In genomic region chr1:153564701-153565100, GRCm38 (mm10) we compare ENCODE assay signal across 26 mouse cellular contexts.
"Had no signal": no experiment of that assay in that cellular context is flagged by ENCODE, and none has a peak within 500 bp of the region (broad histone marks: within the 10 kb centered on the region; RNA-seq: fewer than 3 reads in every experiment).

No protein-coding gene starts in this region.

- H3K27ac ChIP-seq: gastrocnemius, adult 2 months; heart, embryonic 10.5 days; hindbrain, embryonic 10.5 days; hindbrain, embryonic 12.5 days; hindbrain, embryonic 14.5 days; intestine, embryonic 15.5 days; layer of hippocampus, adult 2 months; left cerebral cortex, adult 2 months; limb, embryonic 13.5 days; limb, embryonic 15.5 days; liver, embryonic 12.5 days had no signal

- DNase-seq: gastrocnemius, adult 2 months; gastrocnemius, postnatal 10 days; gastrocnemius, postnatal 25 days; heart, adult 18-20 months; heart, postnatal 10 days; heart, postnatal 4 days; kidney, adult 18-20 months; kidney, adult 8-10 months; kidney, postnatal 10 days; kidney, postnatal 25 days; kidney, postnatal 4 days; left cerebral cortex, postnatal 4 days had no signal

- H3K27me3 ChIP-seq: intestine, embryonic 15.5 days; limb, embryonic 13.5 days; limb, embryonic 15.5 days; liver, embryonic 12.5 days had no signal

- H3K4me1 ChIP-seq: limb, embryonic 13.5 days; limb, embryonic 15.5 days; liver, embryonic 12.5 days had no signal

- H3K4me3 ChIP-seq: gastrocnemius, adult 2 months; heart, embryonic 10.5 days; heart, embryonic 12.5 days; hindbrain, embryonic 10.5 days; hindbrain, embryonic 12.5 days; intestine, embryonic 15.5 days; layer of hippocampus, adult 2 months; left cerebral cortex, adult 2 months; limb, embryonic 13.5 days; limb, embryonic 15.5 days; liver, embryonic 12.5 days had no signal

- H3K36me3 ChIP-seq: heart, embryonic 10.5 days; heart, embryonic 12.5 days; hindbrain, embryonic 10.5 days; hindbrain, embryonic 12.5 days; intestine, embryonic 15.5 days; limb, embryonic 13.5 days; limb, embryonic 15.5 days; liver, embryonic 12.5 days had no signal

- H3K9ac ChIP-seq: heart, embryonic 12.5 days; hindbrain, embryonic 12.5 days; hindbrain, embryonic 14.5 days; intestine, embryonic 15.5 days; limb, embryonic 13.5 days; limb, embryonic 15.5 days; liver, embryonic 12.5 days had no signal

- H3K4me2 ChIP-seq: heart, embryonic 12.5 days; hindbrain, embryonic 12.5 days; hindbrain, embryonic 14.5 days; intestine, embryonic 15.5 days; limb, embryonic 13.5 days; limb, embryonic 15.5 days; liver, embryonic 12.5 days had no signal

- ATAC-seq: hindbrain, embryonic 16.5 days; inflammation-experienced regulatory T-cells, adult 6 months; intestine, embryonic 15.5 days; intestine, postnatal 0 days; liver, embryonic 12.5 days had no signal

- H3K9me3 ChIP-seq: heart, embryonic 10.5 days; heart, embryonic 12.5 days; hindbrain, embryonic 10.5 days; hindbrain, embryonic 12.5 days; intestine, embryonic 15.5 days; limb, embryonic 13.5 days; limb, embryonic 15.5 days; liver, embryonic 12.5 days had no signal
